Mouse (Mus musculus): ENCODE measurements around the gene Ankdd1b.

Gene Ankdd1b

DNA sequence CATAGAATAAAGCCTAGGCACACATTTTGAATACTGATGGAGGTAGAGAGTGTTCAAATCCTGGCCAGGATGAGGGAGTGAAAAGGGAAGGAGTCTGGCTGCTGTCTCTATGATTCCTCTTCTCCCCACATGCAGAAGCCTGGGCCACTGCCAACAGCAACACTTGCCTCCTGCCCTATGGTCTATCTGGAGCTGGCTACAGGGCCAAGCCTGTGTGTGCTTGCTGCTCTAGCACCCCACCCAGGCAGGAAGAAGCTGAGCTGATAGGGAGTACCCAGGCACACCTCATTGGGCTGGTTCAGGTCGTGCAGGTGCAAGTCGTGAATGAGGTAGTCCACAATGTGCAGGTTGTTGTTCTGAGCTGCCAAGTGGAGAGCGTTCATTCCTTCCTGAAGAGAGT, 16.7 kb downstream of the Ankdd1b start:
- no peak for DNase-seq (ENCODE audit: low spot score)

DNA sequence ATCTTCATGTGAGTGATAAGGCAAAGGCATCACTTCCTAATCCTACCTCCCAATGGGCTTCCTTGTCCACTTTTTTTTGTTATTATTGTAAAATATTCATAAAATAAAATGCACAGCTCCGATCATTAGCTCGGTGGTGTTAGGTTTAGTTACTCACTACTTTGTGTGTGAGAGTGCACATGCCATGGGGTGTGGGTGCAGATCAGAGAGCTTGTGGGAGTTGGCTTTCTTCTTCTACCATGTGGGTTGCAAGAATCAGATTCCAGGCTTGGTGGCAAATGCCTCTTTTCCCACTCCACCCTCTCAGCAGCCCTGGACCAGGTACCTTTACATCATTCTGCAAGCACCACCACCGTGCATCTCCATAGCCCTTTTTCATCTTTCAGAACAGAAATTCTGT, 18.4 kb downstream of the Ankdd1b start:
- no peak for DNase-seq (ENCODE audit: low spot score)

DNA sequence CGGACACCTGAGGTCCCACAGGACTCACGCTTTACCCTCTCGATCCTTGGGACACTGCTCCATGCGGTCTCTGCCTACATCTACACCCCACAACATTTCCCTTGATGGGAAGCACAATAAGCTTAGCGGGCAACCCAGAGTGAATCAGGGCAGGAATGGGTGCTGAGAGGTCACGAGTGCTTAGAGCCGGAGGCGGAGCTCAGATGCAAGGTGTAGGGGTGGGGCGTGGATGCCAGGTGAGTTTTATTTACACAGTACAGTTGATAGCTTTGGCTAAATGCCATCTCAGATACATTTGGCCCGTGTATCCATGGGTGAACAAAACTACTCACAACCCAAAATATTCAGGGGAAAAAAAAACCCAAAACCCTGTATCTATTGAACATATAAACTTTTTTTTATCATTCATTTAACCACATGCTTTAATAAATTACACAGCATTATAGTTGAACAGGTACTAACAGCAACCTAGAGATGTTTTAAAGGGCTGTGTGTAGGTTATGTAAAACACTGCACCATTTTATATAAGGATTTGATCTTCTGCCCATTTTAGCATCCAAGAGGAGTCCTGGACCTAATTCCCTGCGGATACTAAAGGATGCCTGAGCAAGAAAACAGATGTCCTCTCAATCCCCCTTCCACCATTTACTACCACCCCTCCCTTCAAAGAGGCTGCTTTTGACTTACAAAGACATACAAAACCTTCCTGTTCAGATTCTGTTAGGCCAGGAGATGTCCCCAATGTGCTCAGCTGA, 19.4 kb downstream of the Ankdd1b start:
- no peak for DNase-seq (ENCODE audit: low spot score)

DNA sequence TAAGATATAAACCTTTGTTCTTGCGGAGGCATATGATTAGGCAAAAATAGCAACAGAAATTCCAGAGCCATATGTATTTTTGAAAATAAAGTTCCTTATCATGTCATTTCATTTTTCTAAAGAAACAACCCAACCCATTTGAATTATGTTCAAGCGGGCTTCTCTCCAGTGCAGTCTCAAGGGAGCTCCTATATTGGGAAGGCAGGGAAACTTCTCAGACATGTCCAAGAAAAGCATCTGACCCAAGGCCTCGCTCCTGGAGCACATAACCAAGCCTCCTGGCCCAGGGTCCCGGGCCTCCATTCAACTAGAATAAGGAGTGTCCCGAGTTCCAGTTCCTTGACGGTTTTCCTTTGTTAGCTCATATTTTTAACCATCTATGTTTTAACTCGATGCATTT, 20.1 kb downstream of the Ankdd1b start:
- DNase-seq (ENCODE audit: low spot score): no peak

DNA sequence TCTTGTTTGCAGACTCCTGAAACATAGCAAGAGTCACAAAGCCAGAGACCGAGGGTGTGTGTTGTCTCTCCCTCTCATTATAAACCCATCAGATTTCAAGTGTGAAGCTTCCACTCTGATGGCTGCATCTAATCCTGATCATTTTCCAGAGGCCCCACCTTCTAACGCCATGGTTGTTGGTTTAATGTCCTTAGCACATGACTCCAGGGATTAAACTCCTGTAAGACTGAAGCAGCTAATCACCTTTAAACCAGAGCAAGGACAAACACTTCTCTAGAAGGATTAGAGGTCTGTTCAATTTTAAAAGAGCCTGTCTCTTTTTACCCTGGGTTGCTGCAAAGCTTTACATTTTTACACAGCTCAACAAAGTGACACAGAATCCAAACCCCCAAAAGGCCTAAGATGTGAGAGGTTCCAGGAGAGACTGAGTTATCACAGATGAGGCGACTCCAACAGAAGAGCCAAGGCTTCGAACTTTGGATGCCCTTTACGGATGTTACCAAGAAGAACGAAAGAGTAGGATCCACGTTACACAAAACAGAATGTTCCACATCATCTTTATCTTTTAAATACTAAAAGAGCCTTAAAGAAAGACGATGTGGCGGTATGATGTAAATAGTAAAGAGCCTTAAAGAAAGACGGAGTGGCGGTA, 20.7 kb downstream of the Ankdd1b start:
- DNase-seq (ENCODE audit: low spot score): no peak

DNA sequence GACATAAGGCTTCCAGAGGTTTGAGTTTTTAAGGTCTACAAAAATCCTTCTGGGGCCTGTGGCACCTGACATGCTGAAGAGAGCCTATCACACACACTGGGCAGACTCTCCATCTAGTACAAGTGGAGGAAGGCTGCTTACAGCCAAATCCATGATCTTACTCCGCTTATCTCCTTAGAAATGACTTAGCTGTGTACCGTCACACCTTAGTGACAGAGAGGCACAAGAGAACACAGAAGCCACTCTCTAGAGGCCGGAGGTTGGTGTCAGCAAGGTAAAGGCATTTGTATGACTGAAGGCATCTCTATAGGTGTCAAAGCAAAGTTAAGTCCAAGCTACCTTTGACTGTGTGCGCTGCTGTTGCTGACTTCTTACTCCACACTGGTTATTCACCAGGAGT, 30.6 kb downstream of the Ankdd1b start:
- no peak for DNase-seq (ENCODE audit: low spot score)

DNA sequence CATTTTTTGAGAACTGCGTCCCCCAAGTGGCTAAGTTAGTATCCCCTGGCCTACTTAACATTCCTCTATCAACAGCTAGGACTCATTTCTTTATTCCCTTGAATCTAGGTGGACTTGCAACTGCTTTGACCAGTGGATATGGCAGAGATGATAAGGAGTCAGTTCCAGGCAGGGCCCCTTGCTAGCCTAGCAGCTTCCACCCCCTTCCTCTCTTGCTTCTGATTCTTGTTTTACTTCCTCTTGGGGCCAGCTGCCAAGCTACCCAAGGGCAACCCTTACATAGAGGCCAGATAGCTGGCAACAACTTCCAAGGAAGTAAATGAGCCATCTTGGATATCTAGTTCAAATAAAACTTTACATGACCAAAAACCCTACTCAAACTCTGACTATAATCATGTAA, 34.1 kb downstream of the Ankdd1b start:
- no peak for DNase-seq (ENCODE audit: low spot score)

DNA sequence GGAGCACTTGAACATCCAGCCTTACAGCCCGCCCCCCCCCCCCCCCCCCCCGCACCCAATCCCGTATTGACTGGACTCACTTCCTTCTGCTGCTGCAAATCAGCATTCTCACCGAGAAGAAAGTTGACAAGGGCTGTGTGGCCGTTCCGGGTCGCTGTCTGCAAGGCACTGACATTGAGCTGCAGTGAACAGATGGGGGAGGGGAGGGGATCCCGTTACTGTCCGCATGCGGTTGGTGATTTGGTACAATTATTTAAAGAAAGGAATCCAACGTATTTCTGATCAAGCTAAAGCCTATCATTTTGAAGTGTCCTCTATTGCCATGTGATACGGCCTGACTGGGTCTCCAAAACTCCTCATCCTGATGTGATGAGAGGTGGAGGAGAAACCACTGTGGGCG, 35.2 kb downstream of the Ankdd1b start:
- peak; percentile 59 for DNase-seq (ENCODE audit: low spot score)

DNA sequence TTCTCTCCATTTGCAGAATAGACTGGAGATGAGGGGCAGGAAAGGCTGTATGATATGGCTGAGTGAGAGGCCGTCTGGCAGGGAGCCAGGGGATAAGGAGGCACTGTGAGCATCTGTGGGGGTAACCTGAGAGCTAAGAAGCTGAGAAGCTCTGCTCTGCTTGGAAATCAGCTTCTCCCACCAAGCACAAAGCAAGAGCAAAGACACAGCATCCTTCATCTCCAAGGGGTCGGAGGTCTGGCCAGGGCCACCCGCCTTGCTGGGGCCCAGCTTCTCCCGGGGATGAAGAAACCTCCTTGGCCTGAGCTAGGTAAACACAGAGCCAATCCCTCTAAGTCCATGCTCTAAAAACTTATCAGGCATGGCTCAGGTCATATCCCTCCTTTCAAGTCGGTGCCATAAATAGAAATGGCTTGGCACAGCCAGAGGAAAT, 36.1 kb downstream of the Ankdd1b start:
- peak; percentile 38 for DNase-seq (ENCODE audit: low spot score)

DNA sequence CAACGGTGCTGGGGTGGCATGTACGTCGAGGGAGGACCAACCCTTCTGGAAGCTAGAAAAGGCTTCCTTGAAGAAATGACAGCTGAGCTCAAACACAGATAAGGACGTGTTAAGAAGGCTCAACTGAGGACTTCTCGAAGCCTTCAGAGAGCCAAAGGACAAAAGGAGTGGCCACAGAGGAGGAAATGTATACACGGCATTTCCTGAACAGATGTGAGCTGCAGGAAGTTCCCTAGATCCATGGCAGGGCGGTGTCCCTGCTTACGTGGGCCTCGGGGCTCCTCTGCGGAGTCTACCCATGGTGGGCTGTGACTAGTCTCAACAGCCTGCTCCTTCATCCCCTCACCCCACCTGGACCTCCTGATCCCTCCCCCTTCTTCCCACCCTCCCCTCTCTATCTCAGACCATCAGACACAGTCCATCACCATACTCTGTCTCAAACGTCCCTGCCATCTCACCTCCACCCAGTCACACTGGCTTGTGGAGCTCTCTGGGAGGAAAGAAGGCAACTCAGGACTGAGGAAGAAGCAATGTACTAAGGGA, 37.3 kb downstream of the Ankdd1b start:
- no peak for DNase-seq (ENCODE audit: low spot score)

DNA sequence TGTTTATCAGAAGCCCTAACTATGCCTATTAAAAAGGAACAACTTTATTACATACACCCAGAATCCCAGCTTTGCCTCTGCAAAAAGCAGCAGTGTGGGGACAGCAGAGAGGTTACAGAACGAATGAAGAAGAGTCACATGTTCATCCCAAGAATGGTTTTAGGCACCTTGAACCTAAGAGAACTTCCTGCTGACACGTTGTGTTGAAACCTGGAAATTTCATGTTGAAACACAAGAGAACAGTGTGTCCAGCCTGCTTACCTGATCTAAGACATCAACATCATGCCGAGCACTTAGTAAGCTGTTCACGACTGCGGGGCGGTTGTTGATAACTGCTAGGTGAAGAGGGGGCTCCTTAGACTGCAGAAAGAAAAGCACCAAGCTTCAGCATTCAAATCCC, 38.0 kb downstream of the Ankdd1b start:
- no peak for DNase-seq (ENCODE audit: low spot score)

DNA sequence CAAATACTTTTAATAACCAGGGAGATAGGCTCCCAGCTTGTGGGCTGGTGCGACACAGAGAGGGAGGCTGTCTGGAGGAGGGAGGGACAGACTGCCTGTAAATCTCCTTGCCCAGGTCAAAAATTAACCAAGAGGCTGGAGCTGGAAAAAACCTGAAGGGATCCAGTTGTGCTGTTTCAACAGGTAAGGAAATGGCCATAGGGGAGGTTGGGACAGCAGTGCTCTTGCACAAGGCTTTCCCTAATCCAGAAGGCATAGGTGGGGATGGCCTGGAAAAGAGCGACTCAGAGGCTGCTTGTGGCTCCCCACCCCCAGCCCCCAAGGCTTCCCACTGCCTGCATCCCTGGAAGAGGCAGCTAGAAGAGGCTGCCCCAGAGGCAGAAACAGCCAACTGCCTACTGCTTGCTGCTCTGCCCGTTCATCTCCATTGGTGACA, 38.6 kb downstream of the Ankdd1b start:
- no peak for DNase-seq (ENCODE audit: low spot score)

DNA sequence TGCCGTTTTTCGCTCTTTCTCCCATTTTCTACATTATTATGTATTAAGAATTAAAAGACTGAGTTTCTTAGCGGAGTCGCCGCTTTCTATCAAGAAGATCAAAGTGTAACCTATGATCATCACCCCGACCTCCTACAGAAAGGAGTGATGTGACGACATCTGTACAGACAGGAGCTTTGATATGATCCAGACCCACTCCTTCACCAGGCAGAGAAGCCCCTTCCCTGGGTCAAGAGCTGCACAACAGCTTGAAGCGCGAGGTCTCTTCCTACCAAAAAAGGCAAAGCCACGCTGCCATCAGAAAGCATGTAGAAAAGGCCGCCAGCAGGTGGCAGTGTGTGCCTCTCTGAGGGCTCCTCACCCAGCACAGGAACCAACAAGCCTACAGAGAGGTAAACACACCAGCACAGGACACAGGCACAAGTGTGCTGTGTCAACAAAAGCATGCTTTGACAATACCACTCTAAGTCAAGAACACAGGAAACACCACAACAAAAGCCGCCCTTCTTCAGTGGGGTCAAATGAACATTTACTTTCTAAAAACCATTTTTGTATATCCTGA, 39.3 kb downstream of the Ankdd1b start:
- DNase-seq (ENCODE audit: low spot score): peak; percentile 95

DNA sequence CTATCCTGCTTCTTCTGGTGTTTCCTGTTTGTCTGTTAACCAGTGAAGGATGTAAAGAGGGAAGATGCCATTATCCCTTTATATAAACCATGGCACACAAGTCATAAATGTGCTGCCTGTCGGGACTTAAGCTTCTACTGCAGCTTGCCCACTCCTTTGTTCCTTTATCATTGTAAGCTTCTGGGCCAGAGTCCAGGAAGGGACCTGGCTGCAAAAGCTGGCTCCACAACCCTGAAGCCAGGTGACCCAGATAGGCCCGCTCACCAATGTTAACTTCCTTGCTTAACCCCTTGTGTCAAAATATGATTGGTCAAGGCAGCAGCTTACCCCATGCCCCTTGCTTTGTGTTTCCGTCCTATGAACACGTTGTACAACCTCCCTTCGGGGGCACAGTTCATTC, 42.5 kb downstream of the Ankdd1b start:
- no peak for DNase-seq (ENCODE audit: low spot score)

DNA sequence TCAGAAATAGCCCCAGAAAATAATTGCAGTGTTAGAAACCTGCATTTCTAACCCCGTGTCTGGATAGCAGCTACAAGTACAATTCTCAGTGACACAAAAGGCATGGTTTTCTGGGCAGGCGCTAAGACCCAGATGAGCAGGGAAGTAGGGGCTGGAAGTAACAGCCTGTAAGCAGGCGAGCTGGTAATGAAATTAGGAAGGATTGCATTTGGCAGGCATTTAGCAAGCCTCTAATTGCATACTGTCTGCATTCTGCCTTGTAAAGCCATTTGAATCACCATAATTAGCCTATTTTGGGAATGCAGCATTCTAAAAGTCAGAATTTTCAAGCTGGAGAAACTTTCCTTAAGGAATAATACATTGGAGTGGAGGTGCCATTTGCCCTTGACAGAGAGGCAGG, 45.0 kb downstream of the Ankdd1b start:
- no peak for DNase-seq (ENCODE audit: low spot score)

DNA sequence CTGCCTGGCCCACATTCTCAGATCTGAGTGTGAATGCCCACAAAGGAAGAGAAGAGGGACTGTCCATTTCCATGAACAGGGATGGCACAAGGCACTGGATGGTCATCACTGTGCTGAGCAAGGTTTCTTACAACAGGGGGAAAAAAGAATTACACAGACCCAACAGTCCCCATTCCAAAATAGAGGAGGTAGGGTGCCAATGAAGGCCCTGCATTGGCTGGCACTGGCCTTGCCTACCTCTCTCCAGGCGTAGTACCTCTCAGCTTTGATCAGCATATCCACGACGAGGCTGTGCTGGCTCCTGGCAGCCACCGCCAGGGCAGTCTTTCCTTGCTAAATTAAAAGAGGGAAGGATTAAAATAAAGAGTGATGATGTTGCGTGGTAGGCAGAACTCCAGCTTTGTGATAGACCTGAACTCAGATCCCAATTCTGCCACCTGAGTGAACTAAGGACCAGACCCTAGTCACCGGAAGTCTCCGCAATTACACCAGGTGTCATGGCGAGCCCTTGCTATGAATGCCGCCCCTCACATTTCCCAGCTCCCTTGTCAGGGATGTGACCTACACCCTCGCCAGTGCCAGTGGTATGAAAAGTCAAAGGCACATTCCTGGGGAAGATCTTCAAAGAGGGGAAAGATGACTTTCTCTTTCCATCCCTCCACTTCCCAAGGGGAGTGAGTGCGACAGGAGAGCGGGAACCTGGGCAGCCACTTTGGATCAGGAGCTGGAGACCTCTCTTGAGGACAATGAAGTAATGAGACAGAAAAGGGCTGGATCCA, 46.3 kb downstream of the Ankdd1b start:
- no peak for DNase-seq (ENCODE audit: low spot score)

DNA sequence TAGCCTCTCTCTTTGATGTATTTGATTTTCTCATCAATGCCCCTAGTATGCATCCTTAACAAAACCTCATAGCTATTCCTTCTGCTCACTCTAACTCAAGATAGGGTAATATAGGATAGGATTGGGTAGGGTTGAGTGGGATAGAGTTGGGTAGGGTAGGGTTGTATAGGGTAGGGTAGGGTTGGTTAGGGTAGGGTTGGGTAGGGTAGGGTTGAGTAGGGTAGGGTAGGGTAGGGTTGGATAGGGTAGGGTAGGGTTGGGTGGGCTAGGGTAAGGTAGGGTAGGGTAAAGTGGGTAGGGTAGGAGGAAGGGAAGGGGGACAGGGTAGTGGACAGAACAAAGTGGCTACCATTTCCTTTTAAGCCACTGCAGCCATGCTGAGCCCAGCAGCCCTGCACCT, 49.8 kb downstream of the Ankdd1b start:
- no peak for DNase-seq (ENCODE audit: low spot score)

DNA sequence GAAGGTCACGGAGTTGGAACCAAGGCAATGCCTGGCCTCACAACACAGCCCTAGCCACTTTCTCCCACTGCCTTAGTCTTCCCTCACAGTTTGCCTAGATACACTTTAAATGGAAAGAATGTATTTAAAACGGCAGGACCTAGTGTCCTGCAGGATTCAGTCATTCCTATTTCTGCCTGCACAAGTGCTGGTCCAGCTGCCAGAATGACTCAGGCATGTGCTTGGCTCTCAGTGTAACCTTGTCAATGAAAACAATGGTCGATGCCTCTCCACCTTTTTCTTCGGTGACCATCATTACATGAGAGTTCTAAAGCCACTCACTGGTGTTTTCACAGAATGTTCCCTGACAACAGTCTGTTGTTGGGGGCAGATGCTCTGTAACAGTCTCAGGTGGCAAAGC, 52.5 kb downstream of the Ankdd1b start:
- DNase-seq (ENCODE audit: low spot score): no peak

DNA sequence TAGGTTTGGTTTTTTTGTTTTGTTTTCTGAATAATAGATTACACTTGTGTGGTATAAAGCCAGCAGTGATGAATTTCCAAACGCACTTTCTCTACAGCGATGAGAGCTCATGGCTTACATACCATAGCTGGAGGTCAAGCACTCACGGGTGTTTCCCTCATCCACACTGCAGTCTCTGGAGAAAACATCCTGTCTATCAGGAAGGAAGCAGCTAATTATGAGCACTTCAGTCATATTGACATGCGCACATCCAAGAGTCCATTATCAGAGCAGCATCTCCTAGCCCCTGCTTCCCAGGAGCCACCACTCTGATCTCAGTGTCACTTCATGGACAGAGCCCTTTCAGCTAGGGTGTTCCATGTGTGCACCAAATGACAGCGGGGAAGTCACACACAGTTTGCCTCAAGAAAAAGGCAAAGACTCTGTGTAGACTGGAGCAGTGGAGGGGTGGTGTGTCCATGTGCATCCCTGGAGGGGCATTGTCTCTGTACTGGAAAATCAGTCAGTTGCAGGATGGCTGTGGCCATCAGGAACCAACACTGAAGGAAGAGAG, 53.7 kb downstream of the Ankdd1b start:
- DNase-seq (ENCODE audit: low spot score): no peak

DNA sequence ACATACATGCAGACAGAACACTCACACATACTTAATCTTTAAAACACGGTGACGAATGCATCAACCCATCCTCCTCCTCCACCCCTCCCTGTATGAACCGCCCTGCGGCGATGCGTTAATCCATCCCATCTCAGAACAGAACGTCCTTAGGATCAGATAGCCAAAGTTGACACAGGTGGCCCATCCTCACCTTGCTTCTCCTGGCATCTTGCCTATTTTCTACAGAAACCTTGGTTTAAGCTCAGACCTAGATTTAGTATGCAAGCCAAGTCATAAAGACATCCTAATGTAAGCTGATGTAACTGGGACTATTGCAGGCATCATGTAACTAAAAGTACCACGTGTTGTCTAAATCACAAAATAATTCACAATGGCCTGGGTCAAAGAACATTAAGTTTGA, 54.6 kb downstream of the Ankdd1b start:
- no peak for DNase-seq (ENCODE audit: low spot score)

DNA sequence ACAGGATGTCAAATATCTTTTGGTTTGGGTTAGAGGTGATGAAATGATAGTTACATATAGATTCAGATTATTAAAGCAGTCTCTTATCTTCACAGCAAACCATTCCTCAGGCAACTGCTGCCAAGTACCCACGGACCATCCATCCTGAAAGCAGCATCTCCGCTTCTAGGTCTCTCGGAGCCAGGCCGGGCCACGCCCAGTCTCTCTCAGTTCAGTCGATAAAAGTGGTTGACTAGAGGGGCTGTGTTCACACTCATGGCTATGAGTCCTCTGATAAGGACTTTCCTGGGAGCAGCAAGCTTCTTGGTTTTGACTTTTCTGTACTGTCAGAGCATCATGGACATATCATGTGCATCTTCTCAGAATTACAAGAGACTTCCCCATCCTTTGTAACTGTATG, 56.6 kb downstream of the Ankdd1b start:
- DNase-seq (ENCODE audit: low spot score): no peak

DNA sequence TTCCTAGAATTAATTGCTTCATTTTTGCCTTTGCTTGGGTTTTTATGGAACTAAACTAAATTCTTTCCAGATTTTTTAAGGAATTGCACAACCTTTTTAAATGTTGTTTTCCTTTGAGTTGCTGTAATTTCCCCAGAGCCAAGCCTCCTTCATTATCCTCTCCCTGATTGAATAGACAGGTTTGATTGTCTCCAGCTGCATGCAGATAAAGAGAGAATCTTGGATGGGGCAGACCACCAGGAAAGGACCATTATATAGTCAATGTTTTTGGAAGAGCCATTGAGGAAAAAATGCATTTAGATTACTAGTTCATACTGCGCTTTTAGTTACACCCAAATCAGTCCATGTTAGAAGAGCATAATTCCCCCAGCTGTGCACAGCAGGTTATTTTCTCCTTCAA, 62.2 kb downstream of the Ankdd1b start:
- no peak for DNase-seq (ENCODE audit: low spot score)
